Mouse (Mus musculus): ENCODE measurements around the gene Serpinb5. TPM values are rescaled to one million over a fixed set of nuclear protein-coding genes. Genes with fewer than 3 reads are reported as not detected.

Serpinb5 gene
- polyA plus RNA-seq (2016; fragmentation: Nextera tagmentation; extraction: Ambion mirVana): 0.13 TPM in 1 of 2 replicates, not detected in the other

DNA sequence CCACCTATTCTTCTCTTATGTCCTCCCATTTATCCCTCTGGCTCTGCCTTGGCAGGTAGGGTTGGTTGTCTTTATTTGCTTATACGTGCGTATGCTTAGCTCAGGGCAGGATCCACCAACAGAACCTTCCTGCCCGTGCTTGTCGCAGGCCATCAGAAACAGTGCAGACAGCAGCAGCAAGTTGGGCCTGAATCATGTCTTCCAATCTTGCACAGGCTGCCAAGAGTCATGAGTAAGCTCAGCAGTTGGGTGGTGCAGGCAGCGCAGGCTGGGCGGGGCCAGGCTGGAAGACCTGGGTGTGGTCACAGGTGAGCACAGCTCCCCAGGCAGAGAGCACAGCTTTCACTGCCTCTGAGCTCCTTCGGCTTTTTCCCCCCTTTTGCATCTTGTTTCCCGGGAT, at the start of gene Serpinb5:
Gene Serpinb5, plus strand, starts transcription at position 327 of the 400 bp plus-strand sequence.
- no peaks in the 10 kb centered on the region for H3K4me1 ChIP-seq
- H3K9me3 ChIP-seq (replicated peaks): no peaks in the 10 kb centered on the region
- no peaks in the 10 kb centered on the region for H3K36me3 ChIP-seq
- no peak for DNase-seq (ENCODE audit: low spot score)
- 63% methylated on average over 8 of the region's 8 CpGs for WGBS
- no peaks in the 10 kb centered on the region for H3K27me3 ChIP-seq (ENCODE audit: low read depth, poor library complexity, severe bottlenecking)
- no peak within 1 kb of the TSS for H3K27ac ChIP-seq
- H3K4me3 ChIP-seq: no peak within 1 kb of the TSS

DNA sequence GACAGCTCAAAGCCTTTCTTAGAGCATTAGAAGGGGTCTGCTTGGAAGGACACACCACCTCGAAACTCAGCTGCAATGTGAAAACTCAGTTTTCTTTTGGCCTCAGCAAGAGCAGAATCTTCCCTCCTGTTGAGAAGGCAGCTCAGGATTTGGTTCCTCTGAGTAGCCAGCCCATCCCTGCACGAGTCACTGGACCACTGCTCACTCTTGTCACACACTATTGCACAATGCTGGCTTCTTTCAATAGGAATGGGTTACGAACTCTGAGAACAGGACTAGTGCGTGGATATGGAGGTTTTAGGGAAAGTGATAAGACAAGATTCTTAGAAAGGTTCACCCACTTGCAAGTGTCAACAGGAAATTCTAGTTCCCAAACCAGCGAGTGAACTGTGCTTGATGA, 46.1 kb upstream of the Serpinb5 start:
- DNase-seq (ENCODE audit: low spot score): no peak
- no peaks in the 10 kb centered on the region for H3K4me1 ChIP-seq
- H3K27ac ChIP-seq: no peak overlapping the region
- H3K36me3 ChIP-seq: no peaks in the 10 kb centered on the region
- no peaks in the 10 kb centered on the region for H3K27me3 ChIP-seq (ENCODE audit: low read depth, poor library complexity, severe bottlenecking)
- H3K9me3 ChIP-seq (replicated peaks): no peaks in the 10 kb centered on the region
- WGBS: 81% methylated on average over 5 of the region's 5 CpGs
- H3K4me3 ChIP-seq: no peak overlapping the region

DNA sequence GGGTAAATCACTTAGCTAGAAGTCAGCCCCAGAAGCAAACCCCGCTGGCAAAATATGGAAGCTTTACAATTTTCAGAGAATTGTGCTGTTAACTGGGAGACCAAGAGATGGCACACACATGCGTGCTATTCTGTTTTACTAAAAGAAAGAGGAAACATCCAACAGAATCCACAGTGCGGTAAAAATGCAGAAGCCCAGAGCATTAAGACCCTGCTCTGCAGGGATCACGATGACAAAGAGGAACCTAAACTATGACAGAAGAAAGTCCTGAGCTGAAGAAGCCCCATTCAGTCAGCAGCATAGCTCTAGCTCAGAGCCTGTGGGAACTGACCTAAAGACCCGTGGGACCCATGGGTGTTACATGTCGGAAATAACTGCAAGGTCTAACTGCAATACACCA, 45.7 kb upstream of the Serpinb5 start:
- H3K4me3 ChIP-seq: no peak overlapping the region
- no peak overlapping the region for H3K27ac ChIP-seq
- DNase-seq (ENCODE audit: low spot score): no peak
- no peaks in the 10 kb centered on the region for H3K36me3 ChIP-seq
- no peaks in the 10 kb centered on the region for H3K27me3 ChIP-seq (ENCODE audit: low read depth, poor library complexity, severe bottlenecking)
- H3K9me3 ChIP-seq (replicated peaks): no peaks in the 10 kb centered on the region
- WGBS: 86% methylated on average over 6 of the region's 6 CpGs
- H3K4me1 ChIP-seq: no peaks in the 10 kb centered on the region

DNA sequence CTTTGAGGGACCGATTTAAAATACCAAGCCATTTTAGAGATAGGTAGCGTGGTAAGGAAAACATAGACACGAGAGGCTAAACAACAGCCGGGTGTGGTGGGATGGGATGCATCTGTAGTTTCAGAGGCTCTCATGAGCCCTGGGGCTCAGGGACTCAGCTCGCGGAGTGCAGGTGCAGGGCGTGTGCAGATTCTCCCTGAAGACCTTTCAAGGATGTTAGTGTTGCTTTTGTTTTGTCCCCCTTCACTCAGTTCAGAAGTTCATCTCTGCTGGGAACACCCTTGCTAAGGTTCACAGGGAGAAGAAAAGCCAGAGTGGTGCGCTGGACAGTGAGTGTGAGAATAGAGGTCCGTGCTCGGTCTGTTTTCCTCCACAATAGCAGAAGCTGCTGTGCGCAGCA, 44.2 kb upstream of the Serpinb5 start:
- H3K4me3 ChIP-seq: no peak overlapping the region
- no peak for DNase-seq (ENCODE audit: low spot score)
- H3K9me3 ChIP-seq (replicated peaks): no peaks in the 10 kb centered on the region
- H3K27me3 ChIP-seq (ENCODE audit: low read depth, poor library complexity, severe bottlenecking): no peaks in the 10 kb centered on the region
- 89% methylated on average over 11 of the region's 11 CpGs for WGBS
- H3K27ac ChIP-seq: no peak overlapping the region
- H3K36me3 ChIP-seq: no peaks in the 10 kb centered on the region
- H3K4me1 ChIP-seq: no peaks in the 10 kb centered on the region

DNA sequence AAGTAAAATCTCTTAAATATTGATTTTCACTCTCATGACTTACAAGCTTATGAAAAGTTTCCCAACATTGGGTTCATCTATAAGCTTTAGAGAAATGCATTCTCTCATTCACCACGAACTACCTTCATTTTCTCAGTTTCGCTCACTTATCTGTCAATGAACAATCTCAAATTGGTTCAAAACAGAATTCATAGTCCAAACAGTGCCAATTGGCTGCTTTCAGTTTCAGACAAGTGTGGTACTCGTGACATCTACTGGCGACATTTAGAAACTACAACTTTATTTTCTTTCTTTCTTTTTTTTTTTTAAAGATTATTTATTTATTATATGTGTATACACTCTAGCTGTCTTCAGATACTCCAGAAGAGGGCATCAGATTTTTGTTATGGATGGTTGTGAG, 42.6 kb upstream of the Serpinb5 start:
- H3K36me3 ChIP-seq: no peaks in the 10 kb centered on the region
- no peaks in the 10 kb centered on the region for H3K9me3 ChIP-seq (replicated peaks)
- no peaks in the 10 kb centered on the region for H3K4me1 ChIP-seq
- no peak overlapping the region for H3K4me3 ChIP-seq
- no peak for DNase-seq (ENCODE audit: low spot score)
- WGBS: 31% methylated on average over 4 of the region's 4 CpGs
- no peaks in the 10 kb centered on the region for H3K27me3 ChIP-seq (ENCODE audit: low read depth, poor library complexity, severe bottlenecking)
- H3K27ac ChIP-seq: no peak overlapping the region

DNA sequence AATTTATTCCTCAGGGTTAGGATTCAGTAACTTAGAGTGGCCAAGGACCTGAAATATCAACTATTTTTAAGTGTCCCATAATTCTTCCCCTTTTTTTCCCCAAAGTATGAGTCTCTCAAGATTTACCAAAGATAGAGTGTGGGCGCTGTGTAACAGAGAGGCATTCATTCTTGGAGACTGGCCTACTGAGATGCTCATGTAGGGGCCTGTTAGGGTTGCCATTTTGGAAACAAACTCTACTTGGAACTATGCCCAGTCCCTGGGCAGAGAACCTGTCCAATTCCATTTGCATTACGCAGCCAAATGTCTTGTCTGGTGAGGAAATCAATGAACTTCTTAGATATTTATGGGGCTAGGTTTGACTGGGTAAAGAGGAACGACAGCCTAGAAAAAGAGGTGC, 38.7 kb upstream of the Serpinb5 start:
- no peaks in the 10 kb centered on the region for H3K36me3 ChIP-seq
- no peaks in the 10 kb centered on the region for H3K9me3 ChIP-seq (replicated peaks)
- no peak overlapping the region for H3K27ac ChIP-seq
- 89% methylated on average over 3 of the region's 3 CpGs for WGBS
- H3K4me1 ChIP-seq: no peaks in the 10 kb centered on the region
- H3K4me3 ChIP-seq: no peak overlapping the region
- H3K27me3 ChIP-seq (ENCODE audit: low read depth, poor library complexity, severe bottlenecking): no peaks in the 10 kb centered on the region
- DNase-seq (ENCODE audit: low spot score): no peak

DNA sequence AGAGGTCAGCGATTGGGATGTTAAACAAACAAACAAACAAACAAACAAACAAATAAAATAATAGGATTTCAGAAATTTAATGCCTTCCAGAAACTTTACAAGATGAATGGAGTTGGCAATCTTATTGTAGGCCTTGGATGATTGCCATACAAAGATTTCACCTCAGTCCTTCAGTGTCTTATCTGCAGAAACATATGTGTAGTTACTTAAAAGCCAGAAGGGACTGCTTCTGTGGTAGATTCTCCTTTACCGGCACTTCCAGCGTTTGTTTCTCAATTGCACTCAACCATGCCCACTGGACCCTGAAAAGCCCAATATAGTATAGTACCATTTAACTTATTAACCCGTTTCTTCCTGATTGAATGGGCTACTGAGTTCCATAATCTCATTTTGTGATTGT, 32.2 kb upstream of the Serpinb5 start:
- no peak overlapping the region for H3K4me3 ChIP-seq

DNA sequence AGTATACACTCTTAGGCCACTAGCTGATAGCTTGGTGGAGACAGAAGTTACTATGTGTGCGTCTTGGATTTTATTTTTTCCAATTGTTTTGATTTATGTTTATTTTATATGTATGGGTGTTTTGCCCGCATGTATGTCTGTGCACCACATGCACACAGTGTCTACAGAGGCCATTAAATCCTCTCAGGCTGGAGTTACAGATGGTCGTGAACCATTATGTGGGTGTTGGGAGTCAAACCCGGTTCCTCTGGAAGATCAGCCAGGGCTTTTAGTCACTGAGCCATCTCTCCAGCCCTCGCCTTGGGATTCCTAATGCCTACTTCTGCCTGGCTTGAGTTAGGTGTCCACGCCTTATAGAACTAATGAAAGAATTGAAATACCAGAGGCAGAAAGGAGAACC, 4.6 kb downstream of the Serpinb5 start:
- Histone ChIP-seq H3K27me3 (ENCODE audit: low read depth, poor library complexity, severe bottlenecking) (no peaks in the 10 kb centered on the region), H3K4me1 (no peaks in the 10 kb centered on the region)

More for the DNA sequence above, 32.2 kb upstream of the Serpinb5 start:
- WGBS: 83% methylated on average over 4 of the region's 4 CpGs
- no peaks in the 10 kb centered on the region for H3K9me3 ChIP-seq (replicated peaks)
- H3K4me1 ChIP-seq: no peaks in the 10 kb centered on the region
- H3K36me3 ChIP-seq: no peaks in the 10 kb centered on the region
- no peaks in the 10 kb centered on the region for H3K27me3 ChIP-seq (ENCODE audit: low read depth, poor library complexity, severe bottlenecking)
- no peak overlapping the region for H3K27ac ChIP-seq
- no peak for DNase-seq (ENCODE audit: low spot score)

DNA sequence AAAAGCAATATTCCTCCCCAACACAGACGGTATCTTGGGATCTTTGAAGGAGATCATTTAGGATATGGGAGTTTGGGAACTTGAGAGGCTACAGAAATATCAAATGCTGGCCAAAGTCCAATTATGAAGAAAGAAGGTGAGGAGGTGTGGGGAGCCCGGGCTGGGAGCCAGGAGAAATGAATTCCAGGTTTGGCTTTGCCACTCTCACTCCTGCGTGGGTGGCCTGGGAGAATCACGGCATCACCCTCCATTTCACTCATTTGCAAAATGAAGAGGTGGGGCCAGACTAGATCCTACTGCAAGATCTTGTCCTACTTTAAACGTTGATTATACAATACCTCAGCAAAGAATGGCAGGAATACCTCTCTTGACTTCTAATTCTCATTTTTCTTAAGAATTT, 5.1 kb downstream of the Serpinb5 start:
- H3K4me1 ChIP-seq: no peaks in the 10 kb centered on the region
- H3K4me3 ChIP-seq: no peak overlapping the region
- DNase-seq (ENCODE audit: low spot score): no peak
- 79% methylated on average over 5 of the region's 5 CpGs for WGBS
- no peaks in the 10 kb centered on the region for H3K9me3 ChIP-seq (replicated peaks)
- H3K36me3 ChIP-seq: no peaks in the 10 kb centered on the region
- H3K27ac ChIP-seq: no peak overlapping the region
- no peaks in the 10 kb centered on the region for H3K27me3 ChIP-seq (ENCODE audit: low read depth, poor library complexity, severe bottlenecking)

More for the DNA sequence above, 4.6 kb downstream of the Serpinb5 start:
- no peaks in the 10 kb centered on the region for H3K36me3 ChIP-seq
- 90% methylated on average over 6 of the region's 6 CpGs for WGBS
- no peak overlapping the region for H3K4me3 ChIP-seq
- no peak for DNase-seq (ENCODE audit: low spot score)
- no peak overlapping the region for H3K27ac ChIP-seq
- H3K9me3 ChIP-seq (replicated peaks): no peaks in the 10 kb centered on the region

DNA sequence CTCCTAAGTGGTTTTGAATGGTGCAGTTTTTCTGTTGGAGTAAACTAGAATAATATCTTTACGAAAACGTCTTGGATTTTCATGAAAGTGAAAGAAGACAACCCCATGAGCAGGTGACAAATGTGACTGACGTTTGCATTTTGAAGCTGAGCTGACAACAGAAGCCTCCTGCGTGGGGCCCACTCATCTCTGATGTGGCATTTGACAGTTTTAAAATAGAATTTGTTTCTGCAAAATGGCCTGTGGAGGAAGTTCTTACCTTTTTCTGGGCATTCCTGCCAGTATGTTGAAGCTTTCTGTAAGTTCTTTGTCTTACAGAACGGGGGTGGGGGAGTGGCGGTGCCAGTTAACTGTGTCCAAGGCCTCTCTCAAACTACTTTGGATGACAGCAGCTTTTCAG, 5.8 kb downstream of the Serpinb5 start:
- Histone ChIP-seq H3K9me3 (replicated peaks) (no peaks in the 10 kb centered on the region), H3K36me3 (no peaks in the 10 kb centered on the region), H3K27ac (no peak overlapping the region), H3K27me3 (ENCODE audit: low read depth, poor library complexity, severe bottlenecking) (no peaks in the 10 kb centered on the region), H3K4me3 (no peak overlapping the region), H3K4me1 (no peaks in the 10 kb centered on the region)
- 88% methylated on average over 6 of the region's 6 CpGs for WGBS
- no peak for DNase-seq (ENCODE audit: low spot score)

DNA sequence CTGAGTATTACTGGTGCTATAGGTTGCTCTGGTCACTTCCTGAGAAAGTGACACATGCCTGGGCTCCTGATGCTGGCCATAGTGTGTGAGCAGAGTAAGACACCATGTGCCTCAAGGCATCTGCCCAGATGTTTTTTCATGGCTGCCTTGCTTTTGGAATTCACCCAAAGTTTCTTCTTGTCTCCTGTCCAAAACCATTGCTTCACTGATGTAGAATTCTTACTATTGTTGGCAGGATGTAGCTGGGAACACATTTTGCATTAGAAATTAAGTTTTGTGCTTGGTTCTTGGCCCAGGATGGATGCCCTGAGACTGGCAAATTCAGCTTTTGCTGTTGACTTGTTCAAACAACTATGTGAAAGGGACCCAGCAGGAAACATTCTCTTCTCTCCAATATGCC, 9.0 kb downstream of the Serpinb5 start:
- Histone ChIP-seq H3K27me3 (ENCODE audit: low read depth, poor library complexity, severe bottlenecking) (no peaks in the 10 kb centered on the region), H3K36me3 (no peaks in the 10 kb centered on the region), H3K4me1 (no peaks in the 10 kb centered on the region), H3K4me3 (no peak overlapping the region), H3K27ac (no peak overlapping the region), H3K9me3 (replicated peaks) (no peaks in the 10 kb centered on the region)
- no peak for DNase-seq (ENCODE audit: low spot score)

DNA sequence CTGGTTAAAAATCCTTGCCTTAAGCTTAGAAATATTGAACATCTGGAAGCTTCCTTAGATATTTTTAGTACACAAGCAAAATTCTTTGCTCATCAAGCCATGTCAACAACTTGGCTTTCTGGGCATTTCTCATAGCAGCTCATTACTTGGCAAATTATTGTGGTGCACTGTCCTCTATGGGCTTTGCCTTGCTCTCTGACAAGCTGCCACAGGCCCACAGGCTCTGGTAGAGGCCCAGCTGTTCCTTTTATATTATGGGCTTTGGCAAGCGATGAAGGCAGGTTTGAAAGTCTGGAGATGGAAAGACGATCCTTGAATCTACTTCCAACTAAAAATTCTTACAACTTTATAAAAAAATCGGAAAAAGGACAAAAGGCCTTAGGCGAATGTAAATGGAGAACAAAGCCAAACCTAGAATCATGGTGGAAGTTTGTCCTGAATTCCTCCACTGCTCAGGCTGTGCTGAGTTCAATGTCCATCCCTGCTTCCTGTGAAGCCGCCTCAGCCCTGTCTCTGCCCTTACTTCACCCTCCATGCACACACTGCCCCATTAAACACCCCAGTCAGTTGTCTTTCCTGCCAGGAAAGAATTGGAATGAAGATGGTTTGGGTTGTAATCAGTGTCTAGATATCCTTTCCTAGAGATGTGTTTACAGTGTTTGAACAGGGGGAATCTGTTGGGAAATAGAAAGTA, 14.4 kb downstream of the Serpinb5 start:
- Histone ChIP-seq H3K27ac (no peak overlapping the region), H3K4me1 (no peaks in the 10 kb centered on the region), H3K4me3 (no peak overlapping the region), H3K9me3 (replicated peaks) (no peaks in the 10 kb centered on the region), H3K27me3 (ENCODE audit: low read depth, poor library complexity, severe bottlenecking) (no peaks in the 10 kb centered on the region), H3K36me3 (no peaks in the 10 kb centered on the region)
- WGBS: 88% methylated on average over 5 of the region's 5 CpGs
- DNase-seq (ENCODE audit: low spot score): no peak

DNA sequence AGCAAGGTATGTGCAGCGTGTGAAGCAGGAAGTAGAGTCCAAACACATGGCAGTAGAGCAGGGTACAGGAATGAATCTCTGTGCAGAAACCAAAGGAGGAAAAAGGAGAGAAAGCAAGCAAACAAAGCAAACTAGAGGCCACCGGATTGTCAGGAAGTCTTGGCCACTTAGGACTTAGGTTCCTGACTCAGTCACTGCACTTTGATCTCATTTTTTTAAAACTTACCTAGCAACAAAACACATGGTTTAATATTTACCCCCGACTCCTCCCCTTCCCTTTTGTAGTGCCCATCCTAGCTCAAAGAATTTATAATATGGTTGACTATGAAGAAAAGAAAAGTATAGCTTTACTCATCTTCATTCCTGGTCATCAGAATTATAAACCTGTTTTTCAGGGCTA, 15.2 kb downstream of the Serpinb5 start:
- no peaks in the 10 kb centered on the region for H3K9me3 ChIP-seq (replicated peaks)
- WGBS: 90% methylated on average over 3 of the region's 3 CpGs

DNA sequence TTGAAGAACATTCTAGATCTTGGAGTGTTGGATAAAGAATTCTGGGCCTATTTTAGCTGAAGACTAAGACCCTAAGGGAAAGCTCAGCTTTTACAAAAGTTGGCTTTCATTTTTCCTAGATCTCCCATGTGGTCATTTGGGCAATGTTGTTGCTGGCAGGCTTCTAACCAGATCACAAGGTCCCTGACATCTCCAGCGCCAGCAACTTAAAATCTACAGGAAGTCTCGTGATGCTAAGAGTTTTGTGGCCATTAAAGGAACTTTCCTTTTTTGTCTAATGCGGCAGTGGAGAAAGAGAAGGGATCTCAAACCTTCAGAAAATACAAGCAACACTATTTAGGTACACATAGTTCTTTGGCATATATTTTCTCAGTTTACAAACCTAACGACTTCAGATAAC, 21.8 kb downstream of the Serpinb5 start:
- Histone ChIP-seq H3K4me3 (no peak overlapping the region), H3K9me3 (replicated peaks) (no peaks in the 10 kb centered on the region), H3K27me3 (ENCODE audit: low read depth, poor library complexity, severe bottlenecking) (no peaks in the 10 kb centered on the region), H3K36me3 (no peaks in the 10 kb centered on the region), H3K4me1 (no peaks in the 10 kb centered on the region), H3K27ac (no peak overlapping the region)
- WGBS: 83% methylated on average over 4 of the region's 4 CpGs
- no peak for DNase-seq (ENCODE audit: low spot score)

More for the DNA sequence above, 15.2 kb downstream of the Serpinb5 start:
- Histone ChIP-seq H3K27ac (no peak overlapping the region), H3K36me3 (no peaks in the 10 kb centered on the region), H3K27me3 (ENCODE audit: low read depth, poor library complexity, severe bottlenecking) (no peaks in the 10 kb centered on the region), H3K4me1 (no peaks in the 10 kb centered on the region), H3K4me3 (no peak overlapping the region)
- DNase-seq (ENCODE audit: low spot score): no peak

Measured in limb, embryonic 10.5 days (tissue).